Mouse (Mus musculus) erythroblast, embryonic 14.5 days (primary cell): ENCODE results near the gene Egln1.

ENCODE experiments used
- GATA1 ChIP-seq: IDR thresholded peaks from 2 replicates; pipeline ENCODE4 v1.6.1; 2012; ENCODE audit warnings: low read length, inconsistent platforms, mixed read lengths
- TAL1 ChIP-seq: IDR thresholded peaks from 3 replicates; pipeline ENCODE4 v1.6.1; 2012; ENCODE audit warnings: low read length, inconsistent platforms, mixed read lengths

DNA sequence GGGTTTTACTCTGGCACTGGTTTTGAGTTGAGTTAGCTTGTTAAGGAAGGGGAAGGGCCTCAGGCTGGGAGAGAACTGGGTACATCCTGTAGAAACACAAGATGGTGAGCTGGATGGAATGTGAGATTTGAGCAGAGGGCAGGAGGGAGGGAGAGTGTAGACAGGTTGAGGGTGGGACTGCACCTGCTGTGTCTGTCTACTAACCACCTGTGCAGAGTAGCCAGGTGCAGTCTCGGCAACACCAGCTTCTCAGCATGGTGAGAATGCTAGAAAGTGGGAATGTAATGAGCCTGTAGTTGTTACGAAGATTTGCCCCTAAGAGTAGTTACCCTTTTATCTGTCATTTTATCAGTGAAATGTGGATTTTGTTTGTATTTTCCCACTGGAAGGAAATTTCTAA lies 43.6 kb downstream of the Egln1 start:
- TF ChIP-seq TAL1 (no peak), GATA1 (no peak)
